Mouse (Mus musculus) hematopoietic stem cell, adult 5-6 weeks (primary cell): ENCODE data around the gene Hspe1. TPM values are rescaled to one million over a fixed set of nuclear protein-coding genes. Genes with fewer than 3 reads are reported as not detected.
A peak's percentile ranks its signal among the peaks of the same experiment; 100 is the strongest.

Source experiments
- ATAC-seq, 2 experiments: fragments of 125-278 bp in 1 of 2; replicated peaks in 1 of 2; 2 replicates each; pipeline ENCODE4 v1.8.0; 2016 to 2017; ENCODE audit warnings: inconsistent platforms in 2 of 2, mild to moderate bottlenecking in 2 of 2, moderate number of reproducible peaks in 2 of 2, low read depth in 1 of 2, moderate TSS enrichment in 1 of 2; ENCODE audit not compliant: low FRiP score in 2 of 2, poor library complexity in 2 of 2, severe bottlenecking in 2 of 2, insufficient read depth in 1 of 2, low TSS enrichment in 1 of 2
- total RNA-seq: library from RNA; stranded (forward); fragments of 172-1452, 232-1000 nt; gene quantifications from 2 replicates; pipeline ENCODE4 v1.2.3, GENCODE M21; 2017

Gene Hspe1
- total RNA-seq, 1 experiment from 2014 or later = 376 TPM

DNA sequence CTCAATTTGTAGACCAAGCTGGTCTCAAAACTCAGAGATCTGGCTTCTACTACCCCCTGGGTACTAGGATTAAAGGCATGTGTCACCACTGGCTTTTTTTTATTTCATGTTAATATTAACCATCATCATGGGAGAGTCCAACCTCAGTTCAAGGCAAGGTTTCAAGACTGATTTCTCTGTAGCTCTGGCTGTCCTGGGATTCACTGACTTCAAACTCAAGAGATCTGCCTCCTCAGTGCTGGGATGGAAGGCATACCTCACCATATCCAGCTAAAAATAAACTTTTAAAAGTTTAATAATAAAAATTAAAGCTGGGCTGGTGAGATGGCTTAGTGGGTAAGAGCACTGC is 11.6 kb upstream of the Hspe1 start:
- ATAC-seq = no peak

DNA sequence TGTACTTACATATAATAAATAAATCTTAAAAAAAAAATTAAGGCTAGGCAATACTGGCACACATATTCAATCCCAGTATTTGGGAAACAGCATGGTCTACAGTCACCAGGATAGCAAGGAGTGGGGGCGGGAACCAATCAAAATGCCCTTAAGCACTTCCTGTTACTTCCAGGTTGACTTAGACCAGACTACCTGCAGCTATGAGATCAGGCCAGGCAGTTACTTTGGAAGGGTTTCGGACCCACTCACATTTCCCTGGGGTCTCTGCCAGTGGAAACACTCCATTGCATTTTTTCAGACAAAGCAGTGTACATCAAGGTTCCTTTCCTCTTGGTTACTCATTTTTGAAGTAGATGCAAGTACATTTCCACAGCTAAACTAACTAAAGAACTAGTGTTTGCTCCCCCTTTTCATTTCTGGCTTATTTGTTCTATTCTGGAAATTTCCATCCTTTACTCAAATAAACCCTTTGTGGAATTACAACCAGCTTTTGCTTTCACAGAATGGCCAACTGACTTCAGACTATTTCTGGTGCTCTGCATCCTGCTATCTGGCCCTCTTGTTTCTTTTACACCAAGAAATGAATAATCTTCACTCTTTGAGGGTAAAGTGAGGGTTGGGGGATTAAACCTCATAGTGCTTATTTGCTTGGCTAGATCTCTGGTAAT is 10.9 kb upstream of the Hspe1 start:
- ATAC-seq = no peak

DNA sequence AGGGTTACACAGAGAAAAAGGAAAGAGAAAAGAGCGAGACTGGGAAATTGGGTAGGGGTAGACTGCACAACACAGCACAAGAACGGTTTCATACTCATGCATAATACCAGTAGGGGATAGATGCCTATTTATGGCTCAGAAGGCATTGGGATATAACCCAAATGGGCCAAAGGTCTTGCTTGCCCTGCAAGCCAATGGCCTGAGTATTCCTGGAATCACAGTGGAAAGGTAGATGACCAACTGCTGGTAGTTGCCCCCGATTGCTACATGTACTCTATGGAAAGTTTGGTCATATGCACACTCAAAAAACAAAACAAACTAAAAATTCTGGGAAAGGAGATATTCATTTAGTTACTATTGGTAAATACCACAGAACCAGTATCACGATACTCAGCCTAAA is 8.3 kb upstream of the Hspe1 start:
- ATAC-seq = no peak

DNA sequence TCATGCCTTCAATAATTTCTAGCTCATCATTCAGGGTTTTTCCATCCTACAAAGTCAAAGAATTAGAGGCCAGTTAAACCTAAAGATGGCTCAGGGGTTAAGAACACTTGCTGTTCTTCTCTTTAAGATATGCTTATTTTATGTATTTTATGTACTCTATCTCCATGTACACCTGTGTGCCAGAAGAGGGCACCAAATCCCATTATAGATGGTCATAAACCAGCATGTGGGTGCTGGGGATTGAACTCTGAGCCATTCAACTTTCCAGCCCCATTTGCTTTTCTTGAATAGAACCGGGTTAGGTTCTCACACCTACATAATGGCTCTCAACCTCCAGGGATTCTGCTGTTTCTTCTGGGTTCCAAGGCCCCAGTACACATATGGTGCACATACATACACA is 5.8 kb upstream of the Hspe1 start:
- ATAC-seq = no peak; a peak in 1 of 4 replicates

DNA sequence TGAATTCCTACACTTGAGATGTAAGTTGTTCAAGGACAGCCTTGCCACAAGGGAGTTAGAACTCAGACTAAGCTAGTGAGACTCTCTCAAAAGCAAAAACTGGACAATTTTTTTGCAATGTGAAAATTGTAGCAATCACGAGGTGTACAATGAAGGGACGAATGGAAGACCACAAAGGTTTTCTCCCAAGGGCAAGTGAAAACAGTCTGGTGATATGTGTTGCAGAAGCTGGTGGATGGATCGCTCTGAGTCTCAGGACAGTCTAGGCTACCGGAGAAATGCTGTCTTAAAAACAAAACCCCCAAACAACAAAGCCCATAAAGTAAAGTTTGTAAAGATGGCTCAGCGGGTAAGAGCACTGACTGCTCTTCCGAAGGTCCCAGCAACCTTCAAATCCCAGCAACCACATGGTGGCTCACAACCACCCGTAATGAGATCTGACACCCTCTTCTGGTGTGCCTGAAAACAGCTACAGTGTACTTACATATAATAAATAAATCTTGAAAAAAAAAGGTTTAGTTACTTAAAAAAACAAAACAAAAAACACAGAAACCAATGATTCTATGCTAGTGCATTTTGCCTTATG is 2.1 kb upstream of the Hspe1 start:
- ATAC-seq = no peak

DNA sequence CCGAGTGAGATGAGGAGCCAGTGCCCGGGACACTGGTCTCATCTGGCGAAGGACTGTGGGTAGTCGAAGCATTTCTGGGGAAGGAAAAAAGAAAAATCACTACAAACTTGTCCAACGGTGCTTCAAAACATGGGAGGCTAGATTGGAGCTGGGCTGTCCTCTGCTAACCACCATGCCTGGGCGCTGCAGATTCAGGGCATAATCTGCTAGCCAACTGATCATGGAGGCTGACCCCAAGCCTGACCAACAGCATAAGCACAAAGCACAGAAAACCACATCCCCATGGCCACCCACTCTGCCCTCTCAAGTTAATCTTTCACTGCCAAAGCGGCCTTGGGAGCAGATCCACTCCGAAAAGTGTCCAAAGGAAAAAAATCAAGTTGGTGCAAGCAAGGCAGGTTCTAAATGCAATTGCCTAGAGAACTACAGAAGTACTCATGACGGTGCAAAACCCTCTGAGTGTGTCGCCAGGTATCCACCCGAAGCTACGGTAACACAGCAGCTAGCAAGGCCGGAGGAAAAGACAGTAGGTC is 998 bp upstream of the Hspe1 start:
- no peak; a peak in 1 of 4 replicates for ATAC-seq

- ATAC-seq = peak; percentile 24 to 33
These were observed 479 bp upstream of the Hspe1 start for GRCm38 (mm10) chr1:55087401-55087904.

- ATAC-seq = no peak
These were observed 922 bp downstream of the Hspe1 start for GRCm38 (mm10) chr1:55088611-55089497.

DNA sequence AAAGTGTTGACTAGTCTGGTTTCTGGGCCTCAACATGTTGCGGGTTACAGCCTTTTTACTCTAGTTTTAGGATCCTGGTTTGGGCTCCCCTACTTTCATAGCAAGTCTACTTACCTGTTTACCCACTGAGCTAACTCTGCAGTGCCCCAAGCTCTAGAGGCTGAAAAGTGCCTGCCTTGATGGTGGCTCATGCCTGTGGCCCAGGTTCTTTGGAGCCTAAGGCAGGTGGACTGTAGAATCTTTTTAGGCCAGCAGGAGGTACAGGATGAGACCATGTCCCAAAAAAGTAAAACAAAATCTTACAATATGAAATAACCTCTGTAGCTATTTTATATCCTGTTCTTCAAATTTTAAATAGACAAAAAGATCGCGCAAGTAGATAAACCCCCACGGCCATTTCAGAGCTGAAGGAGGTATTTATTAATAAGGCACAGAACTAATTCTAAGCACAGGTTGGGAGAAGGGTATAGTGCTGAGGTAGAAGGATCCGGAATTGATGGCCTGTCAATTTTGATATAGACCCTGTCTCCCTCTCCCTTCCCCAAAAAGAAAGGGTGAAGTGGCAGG is 1.6 kb downstream of the Hspe1 start:
- no peak for ATAC-seq

DNA sequence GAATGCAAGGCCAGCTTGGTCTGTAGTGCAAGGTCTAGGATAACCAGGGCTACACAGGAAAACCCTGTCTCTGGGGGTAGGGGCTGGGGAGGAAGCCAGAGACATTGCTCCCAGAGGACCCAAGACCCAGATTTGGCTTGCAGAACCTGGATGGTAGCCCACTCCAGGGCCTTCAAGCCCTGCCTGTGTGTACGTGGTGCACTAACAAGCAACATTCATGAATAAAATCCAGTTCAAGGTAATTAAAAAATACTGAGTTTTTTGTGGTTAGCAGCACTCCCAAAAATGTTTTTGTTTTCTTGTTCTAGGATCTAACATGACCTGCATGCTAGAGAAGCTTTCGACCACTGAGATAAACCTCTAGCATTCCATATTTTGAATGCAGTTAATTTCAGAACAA is 4.1 kb downstream of the Hspe1 start:
- ATAC-seq = no peak

- no peak for ATAC-seq
These were observed 4.5 kb downstream of the Hspe1 start for GRCm38 (mm10) chr1:55092469-55092868.

DNA sequence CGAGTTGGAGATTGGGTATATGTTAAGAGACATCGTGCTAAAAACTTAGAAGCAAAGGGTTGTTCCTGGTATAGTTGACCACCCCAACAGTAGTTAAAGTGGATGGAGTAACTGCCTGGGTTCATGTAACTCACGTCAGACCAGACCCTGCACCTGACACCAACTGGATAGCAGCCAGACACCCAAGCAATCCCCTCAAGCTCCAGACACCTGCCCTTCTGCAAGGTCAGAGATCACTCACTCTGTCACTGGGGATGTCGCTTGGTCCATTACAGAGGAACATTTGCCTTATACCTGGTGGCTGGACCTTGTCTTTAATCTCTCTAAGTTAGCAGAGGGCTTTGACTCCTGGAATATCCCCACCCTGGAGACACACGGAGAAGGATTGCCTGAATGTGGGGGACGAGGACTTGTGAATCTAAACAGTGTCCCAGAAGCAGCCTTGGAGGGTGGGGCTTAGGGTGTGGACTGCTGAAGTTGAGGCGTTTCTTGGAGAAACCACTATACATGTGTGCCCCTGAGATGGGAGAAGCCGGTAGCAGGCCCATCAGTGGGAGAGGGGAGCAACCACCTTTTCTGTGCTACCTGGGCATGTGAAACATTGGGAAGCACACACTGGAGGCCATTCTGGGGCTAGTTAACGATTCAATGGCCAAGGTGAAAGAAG is 19.1 kb downstream of the Hspe1 start:
- no peak for ATAC-seq

DNA sequence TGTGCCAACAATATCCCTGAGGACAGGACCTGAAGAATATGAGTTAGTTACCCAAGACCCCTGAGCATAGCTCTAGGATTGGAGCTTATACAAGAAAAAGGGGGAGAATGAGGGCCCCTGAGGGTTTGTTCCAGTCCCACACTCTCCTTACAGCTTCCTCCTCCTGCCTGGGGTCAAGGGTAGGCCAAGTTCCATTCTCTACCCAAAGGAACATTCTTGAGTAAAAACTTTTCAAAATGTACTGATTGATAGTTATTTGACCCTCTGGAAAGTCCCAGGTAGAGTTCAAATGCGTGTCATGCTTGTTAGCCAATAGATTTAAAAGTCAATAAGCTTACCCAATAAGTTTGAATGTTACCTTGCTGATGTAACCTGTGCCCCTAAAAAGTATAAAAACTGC is 19.7 kb downstream of the Hspe1 start:
- ATAC-seq = no peak

DNA sequence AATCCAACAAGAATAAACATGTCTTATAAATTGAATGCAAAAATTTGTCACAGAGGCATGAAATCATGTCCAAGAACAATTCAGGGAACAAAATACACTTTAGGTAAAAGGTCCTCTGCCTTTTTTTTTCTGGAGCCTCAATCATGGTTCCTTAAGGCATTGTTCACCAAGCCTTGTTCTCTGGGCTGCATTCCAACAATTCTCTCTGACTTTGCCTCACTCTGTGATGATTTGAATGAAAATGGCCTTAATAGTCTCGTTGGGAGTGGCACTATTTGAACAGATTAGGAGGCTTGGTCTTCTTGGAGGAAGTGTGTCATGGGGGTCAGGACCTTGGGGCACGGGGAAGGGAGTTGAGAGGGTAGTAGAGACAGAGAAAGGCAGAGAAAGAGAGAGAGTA is 20.5 kb downstream of the Hspe1 start:
- no peak for ATAC-seq

DNA sequence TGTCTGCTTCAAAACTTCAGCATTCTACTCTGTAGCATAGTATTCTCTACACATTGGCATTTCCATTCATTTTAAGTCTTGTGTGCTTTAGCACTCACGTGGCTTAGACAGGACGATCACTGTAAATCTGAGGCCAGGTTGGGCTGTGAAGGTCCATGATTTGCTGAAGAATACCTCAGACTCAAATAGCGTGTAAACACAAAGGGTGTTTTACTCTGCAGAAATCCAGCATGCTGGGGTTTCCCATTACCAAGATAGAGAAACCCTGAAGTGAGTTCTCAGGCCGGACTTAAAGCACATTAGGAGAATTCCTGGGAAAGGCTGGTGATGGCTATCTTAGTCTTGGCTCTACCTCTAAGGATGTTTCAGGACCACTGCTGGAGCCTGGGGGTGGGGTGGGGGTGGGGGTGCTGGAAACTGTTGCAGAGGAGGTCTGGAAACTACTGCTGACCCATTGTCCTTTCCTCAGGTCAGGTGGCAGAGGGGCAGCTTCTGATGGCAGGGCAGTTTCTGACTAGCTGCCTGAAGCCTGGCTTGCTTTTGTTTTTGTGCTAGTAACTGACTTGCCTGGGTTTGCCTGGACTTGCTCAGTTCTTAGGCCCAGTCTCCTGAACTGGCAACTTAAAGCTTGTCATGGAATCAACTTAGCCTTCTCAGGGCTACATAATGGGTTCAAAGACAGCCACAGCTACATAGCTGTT is 21.3 kb downstream of the Hspe1 start:
- no peak for ATAC-seq

DNA sequence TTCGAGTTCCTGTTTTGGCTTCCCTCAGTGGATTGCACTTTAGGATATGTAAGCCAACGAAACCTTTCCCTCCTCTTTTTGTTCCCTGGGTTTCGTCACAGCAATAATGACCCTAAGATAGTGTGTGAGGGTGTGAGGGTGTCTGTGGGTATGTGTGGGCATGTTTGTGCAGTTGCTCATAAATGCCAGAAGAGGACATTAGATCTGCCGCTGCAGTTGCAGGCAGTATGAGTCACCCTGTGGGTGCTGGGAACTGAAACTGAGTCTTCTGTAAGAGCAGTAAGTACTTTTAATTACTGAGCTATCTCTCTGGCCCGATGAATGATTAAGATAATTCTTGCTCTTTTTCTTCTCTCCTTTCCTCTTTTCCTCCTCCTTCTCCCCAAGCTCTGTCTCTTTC is 35.1 kb downstream of the Hspe1 start:
- ATAC-seq = no peak

- ATAC-seq = no peak
These were observed 35.6 kb downstream of the Hspe1 start for GRCm38 (mm10) chr1:55123561-55123960.
